Mouse (Mus musculus) spleen, adult 2 months (tissue): ENCODE data around the gene Pax5.

Source experiments
- CTCF ChIP-seq: fragments of 200-500 bp; IDR thresholded peaks from 2 replicates; pipeline ENCODE4 v1.5.1; 2011; ENCODE audit warnings: mild to moderate bottlenecking, inconsistent platforms; ENCODE audit not compliant: insufficient read depth, insufficient read length, insufficient replicate concordance; ENCODE audit errors: extremely low read depth
- POLR2A ChIP-seq: fragments of 200-500 bp; IDR thresholded peaks from 2 replicates; pipeline ENCODE4 v1.6.1; 2011; ENCODE audit warnings: low read depth, low read length, inconsistent platforms

DNA sequence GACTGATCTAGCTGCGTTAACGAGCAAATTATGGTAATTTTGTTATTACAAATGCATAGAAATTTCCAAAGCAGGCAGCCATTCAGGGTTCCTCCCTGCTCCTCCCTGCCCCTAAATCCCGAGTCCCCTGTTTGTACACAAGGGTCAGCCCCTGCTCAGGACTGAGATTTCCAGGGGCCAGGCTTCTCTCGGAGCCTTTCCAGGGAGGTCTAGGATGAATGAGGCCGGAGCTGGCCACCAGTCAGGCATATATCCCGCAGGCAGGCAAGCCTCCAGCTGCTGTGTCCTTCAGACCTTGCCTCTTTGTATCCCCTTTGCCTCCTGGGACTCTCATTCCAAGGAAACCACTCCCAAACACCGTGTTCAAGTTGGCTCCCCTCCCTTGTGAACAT, 151.7 kb downstream of the Pax5 start:
- TF ChIP-seq POLR2A = no peak
- no peak for TF ChIP-seq CTCF
